ENCODE assay signal across 8 mouse cellular contexts in genomic region chr9:55148854-55149498, GRCm38 (mm10). TPM values are rescaled to one million over a fixed set of nuclear protein-coding genes. Genes with fewer than 3 reads are reported as not detected.
A peak's percentile ranks its signal among the peaks of the same experiment; 100 is the strongest.
DNase-seq lines count a peak whose midpoint lies in the region; ATAC-seq and TF ChIP-seq lines count a peak whose summit lies in the region.

Ube2q2 (plus strand) TSS chr9:55148854.

- peak; percentile 68 for TF ChIP-seq POLR2A in olfactory bulb, adult 2 months (IDR thresholded peaks at IDR 0.05; ENCODE audit: insufficient read depth, low read depth, low read length)

- 0 out of 2 replicates have a peak, but pooled peaks cover 2% of the 10 kb centered on the region for H3K36me3 ChIP-seq in heart, embryonic 11.5 days (ENCODE audit: control insufficient read depth, insufficient read depth, low read length)
- no peaks in the 10 kb centered on the region; the same call in 1 of the 2 replicates for H3K36me3 ChIP-seq in lung, embryonic 14.5 days (ENCODE audit: insufficient read depth)

- peak within 1 kb of the TSS; percentile 91 for H3K4me2 ChIP-seq in heart, embryonic 11.5 days
- H3K4me2 ChIP-seq in lung, embryonic 14.5 days: peak within 1 kb of the TSS; percentile 90

- H3K27me3 ChIP-seq in heart, embryonic 11.5 days (ENCODE audit: control insufficient read depth, insufficient read depth, low read length): no peaks in the 10 kb centered on the region
- no peaks in the 10 kb centered on the region for H3K27me3 ChIP-seq in lung, embryonic 14.5 days (ENCODE audit: insufficient read depth, low read length)

- 1% methylated on average over 46 of the region's 81 CpGs for WGBS in heart, embryonic 11.5 days (ENCODE audit: insufficient replicate concordance)
- under 1% methylated on average over 80 of the region's 81 CpGs for WGBS in lung, embryonic 14.5 days
- 1% methylated on average over 64 of the region's 81 CpGs for WGBS in olfactory bulb, adult 2 months

- peak within 1 kb of the TSS; percentile 72 for H3K4me3 ChIP-seq in heart, embryonic 11.5 days (ENCODE audit: low read depth, low read length)
- H3K4me3 ChIP-seq in lung, embryonic 14.5 days (ENCODE audit: low read depth, low read length): peak within 1 kb of the TSS; percentile 87
- peak within 1 kb of the TSS; percentile 80 for H3K4me3 ChIP-seq in olfactory bulb, adult 2 months (ENCODE audit: insufficient read depth, low read depth, low read length)

- DNase-seq in CD8-positive naive resting alpha-beta T cell, adult 2 months (ENCODE audit: low read depth in 2 of 2, low spot score in 2 of 2): peak; percentile 25 to 39
- peak; percentile 85 for DNase-seq in brain, adult 2 months (ENCODE audit: low read depth, low spot score)
- DNase-seq in layer of hippocampus, adult 18-20 months (ENCODE audit: low spot score in 2 of 2): peak; percentile 44 to 73
- peak; percentile 90 for DNase-seq in lung, embryonic 14.5 days
- DNase-seq in thymus, postnatal 10 days (ENCODE audit: low spot score in 2 of 2): peak; percentile 71 to 81

- H3K9ac ChIP-seq in heart, embryonic 11.5 days (ENCODE audit: low read depth, low read length): peak within 1 kb of the TSS; percentile 90
- H3K9ac ChIP-seq in lung, embryonic 14.5 days: peak within 1 kb of the TSS; percentile 87

- peaks cover 5% of the 10 kb centered on the region for H3K4me1 ChIP-seq in heart, embryonic 11.5 days (ENCODE audit: control insufficient read depth, insufficient read depth, low read length)
- peaks cover 4% of the 10 kb centered on the region; the same call in 1 of the 2 replicates for H3K4me1 ChIP-seq in lung, embryonic 14.5 days (ENCODE audit: insufficient read depth)
- H3K4me1 ChIP-seq in olfactory bulb, adult 2 months (ENCODE audit: control insufficient read depth, insufficient read depth, low read length): peaks cover 5% of the 10 kb centered on the region

- ATAC-seq in erythroblast, adult 5-6 weeks (replicated peaks; ENCODE audit: low FRiP score, poor library complexity, severe bottlenecking): peak; percentile 25
- peak; percentile 86 for ATAC-seq in heart, embryonic 11.5 days (replicated peaks; ENCODE audit: insufficient number of reproducible peaks, low FRiP score, low TSS enrichment)
- ATAC-seq in lung, embryonic 14.5 days (ENCODE audit: insufficient read depth): peak; percentile 87

- H3K27ac ChIP-seq in heart, embryonic 11.5 days (ENCODE audit: low read depth, low read length): peak within 1 kb of the TSS; percentile 84
- H3K27ac ChIP-seq in lung, embryonic 14.5 days (ENCODE audit: low read depth): peak within 1 kb of the TSS; percentile 69
- no peak within 1 kb of the TSS for H3K27ac ChIP-seq in olfactory bulb, adult 2 months (ENCODE audit: insufficient read depth, low read depth, low read length)

- TF ChIP-seq CTCF in lung, embryonic 14.5 days (IDR thresholded peaks at IDR 0.05; ENCODE audit: low read depth): no peak
- no peak for TF ChIP-seq CTCF in olfactory bulb, adult 2 months (IDR thresholded peaks at IDR 0.05; ENCODE audit: insufficient read depth, low read depth, low read length)

- no peaks in the 10 kb centered on the region for H3K9me3 ChIP-seq in heart, embryonic 11.5 days (replicated peaks; ENCODE audit: control insufficient read depth, low read length)
- no peaks in the 10 kb centered on the region for H3K9me3 ChIP-seq in lung, embryonic 14.5 days (ENCODE audit: low read depth, low read length)

RNA-seq across cellular contexts. Expression of gene Ube2q2, which starts in this region (rescaled TPM):
- total RNA-seq in erythroblast, adult 5-6 weeks (2015; ENCODE audit: low replicate concordance): 9.6 and 11.1 TPM in 2 replicates
- 10.9 and 15.4 TPM in 2 replicates for total RNA-seq in erythroblast, adult 5-6 weeks (2017; ENCODE audit: low replicate concordance)
- 29.1 and 34.3 TPM in 2 replicates for polyA plus RNA-seq in heart, embryonic 11.5 days (2014; fragmentation: Nextera tagmentation; extraction: Ambion mirVana)
- total RNA-seq in layer of hippocampus, adult 18-20 months (2021): 10 to 100 TPM; 62.4 to 63.6 TPM
- polyA plus RNA-seq in lung, embryonic 14.5 days (2014; fragmentation: Nextera tagmentation; extraction: Ambion mirVana): 39.9 and 42.7 TPM in 2 replicates
- not detected in 2 replicates for polyA plus RNA-seq in olfactory bulb, adult 2 months (2012; ENCODE audit: insufficient read depth, insufficient read length, low replicate concordance, missing spikeins)

Comparison
In these comparisons a context has a peak if more than half of its experiments do, and no peak if none do; other contexts are left out.
1. RNA of gene Ube2q2 (polyA plus RNA-seq): 39.9 to 42.7 TPM in lung, embryonic 14.5 days and 29.1 to 34.3 TPM in heart, embryonic 11.5 days; not detected in olfactory bulb, adult 2 months; every median in the first group is over 10 times any median in the second.
2. DNase-seq: peak in every context shown above with its lines; median percentile 90 in lung, embryonic 14.5 days; 85 in brain, adult 2 months; 76 in thymus, postnatal 10 days; 58 in layer of hippocampus, adult 18-20 months; 32 in CD8-positive naive resting alpha-beta T cell, adult 2 months.
3. ATAC-seq: peak in every context shown above with its lines; median percentile 87 in lung, embryonic 14.5 days; 86 in heart, embryonic 11.5 days; 25 in erythroblast, adult 5-6 weeks.
4. Peak in every context shown above with its lines, with median percentiles within 50 percentile points of each other: H3K4me3 ChIP-seq.